Mouse (Mus musculus): Measurements from ENCODE around the gene Fbxo39.
"Not testable (repeated sequence)": the region's sequence is repeated elsewhere in the genome, so short reads cannot be mapped to it uniquely, and the experiment has no call there.

The Fbxo39 gene

DNA sequence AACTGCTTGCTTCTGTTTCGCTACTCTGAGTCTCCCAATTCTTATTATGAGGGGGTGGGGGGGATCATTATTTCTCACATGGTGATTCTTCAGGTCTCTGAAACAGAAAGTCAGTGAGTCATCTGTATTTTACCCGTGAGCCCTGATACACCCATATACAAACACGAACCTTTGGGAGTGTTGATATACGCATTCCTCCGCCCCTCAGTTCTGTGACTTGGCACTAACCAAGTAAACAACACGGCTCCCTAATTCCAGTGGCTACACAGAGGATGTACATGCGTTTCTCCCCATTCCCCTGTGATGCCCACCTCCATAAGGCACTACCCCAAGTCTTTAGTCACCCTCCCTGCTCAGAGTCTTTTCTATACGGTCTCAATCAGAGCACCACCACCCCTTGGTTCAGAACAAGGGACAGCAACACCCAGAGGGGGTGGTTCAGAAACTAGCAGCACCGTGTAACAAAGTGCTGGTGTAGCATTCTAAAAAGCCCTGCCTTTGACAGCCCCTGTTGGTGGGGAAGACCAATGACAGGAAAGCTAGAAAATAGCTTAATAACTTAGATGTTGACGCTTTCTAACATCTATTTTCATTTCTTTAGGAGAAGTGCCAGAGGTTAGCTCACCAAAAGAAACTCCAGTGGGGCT, 2.8 kb upstream of the Fbxo39 start:
- DNase-seq (ENCODE audit: low spot score in 2 of 2), result no peak

DNA sequence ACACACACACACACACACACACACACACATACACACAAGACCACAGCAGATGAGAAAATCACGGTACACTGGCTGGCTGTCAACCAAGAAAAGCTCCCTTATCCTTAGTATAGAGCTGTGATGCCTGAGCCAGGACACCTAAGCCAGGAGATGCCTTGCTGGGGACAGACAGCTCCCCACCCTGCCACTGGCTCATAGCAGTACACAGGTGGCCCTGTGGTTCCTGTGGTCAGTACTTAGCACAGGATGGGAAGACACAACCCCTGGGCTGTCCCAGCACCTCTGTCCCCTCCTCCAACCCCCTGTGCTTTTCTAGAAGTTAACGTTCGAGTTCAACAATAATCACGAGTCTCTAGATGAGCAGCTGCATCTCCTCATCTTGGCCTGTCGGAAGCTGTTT, 3.8 kb downstream of the Fbxo39 start:
- no peak for DNase-seq (ENCODE audit: low spot score in 2 of 2)

DNA sequence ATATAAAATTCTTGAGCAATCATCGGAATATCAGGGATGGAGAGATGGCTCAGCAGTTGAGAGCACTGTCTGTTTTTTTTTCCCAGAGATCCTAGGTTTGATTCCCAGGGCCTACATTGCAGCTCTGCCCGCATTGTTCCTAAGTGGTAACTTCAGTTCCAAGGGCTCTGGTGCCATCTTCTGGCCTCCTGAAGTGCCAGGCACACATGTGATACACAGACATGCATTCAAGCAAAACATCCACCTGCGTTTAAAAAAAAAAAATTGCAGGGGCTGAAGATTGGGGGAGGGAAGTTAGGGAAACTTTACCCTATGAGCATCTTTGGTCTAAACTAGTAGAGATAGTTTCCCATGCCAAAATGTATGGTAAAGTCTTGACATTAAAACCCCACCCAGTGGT, 10.2 kb downstream of the Fbxo39 start:
- DNase-seq (ENCODE audit: low spot score in 2 of 2), result no peak

DNA sequence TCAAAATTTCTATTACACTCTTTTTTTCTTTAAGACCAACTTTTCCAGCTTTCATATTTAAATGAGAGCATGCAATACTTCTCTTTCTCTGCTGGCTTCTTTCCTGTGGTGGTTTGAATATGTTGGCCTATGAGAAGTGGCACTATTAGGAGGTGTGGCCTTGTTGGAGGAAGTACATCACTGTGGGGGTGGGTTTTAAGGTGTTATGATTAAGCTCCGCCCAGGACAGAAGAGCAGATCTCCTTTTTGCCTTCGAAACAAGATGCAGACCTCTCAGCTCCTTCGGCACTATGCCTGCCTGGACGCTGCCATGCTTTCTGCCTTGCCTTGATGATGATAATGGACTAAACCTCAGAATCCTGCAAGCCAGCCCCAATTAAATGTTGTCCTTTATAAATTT, 11.5 kb downstream of the Fbxo39 start:
- no peak for DNase-seq (ENCODE audit: low spot score in 2 of 2)

DNA sequence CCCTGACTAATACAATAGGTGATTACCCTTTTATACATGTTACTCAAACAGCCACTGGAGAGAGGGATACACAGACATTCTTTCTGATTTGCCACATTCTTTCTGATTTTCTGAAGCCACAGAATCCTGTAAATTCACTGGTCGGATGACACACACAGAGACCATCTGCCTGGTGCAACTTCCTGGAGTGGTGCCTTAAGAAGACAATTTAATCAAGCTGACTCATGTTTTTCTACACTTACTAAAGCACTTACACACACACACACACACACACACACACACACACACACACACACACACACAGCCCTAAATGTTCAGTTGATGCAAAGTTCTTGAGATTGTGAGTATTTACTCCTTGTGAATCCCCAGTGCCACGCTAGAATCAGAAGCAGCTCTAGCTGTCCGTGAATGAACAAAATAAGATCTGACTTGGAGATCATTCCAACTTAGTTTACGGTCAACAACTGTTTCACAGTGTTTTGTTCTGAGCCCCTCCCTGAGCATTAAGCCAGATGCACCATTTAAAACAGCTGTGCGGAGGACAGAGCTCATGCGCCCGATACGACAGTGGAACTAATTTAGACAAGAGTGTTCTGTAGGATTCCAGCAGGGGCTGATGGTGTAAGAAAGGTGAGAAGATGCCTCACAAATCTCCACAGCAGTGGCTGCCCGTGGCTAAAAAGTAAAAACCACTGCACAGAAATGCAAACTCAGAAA, 18.9 kb downstream of the Fbxo39 start:
- no peak for DNase-seq (ENCODE audit: low spot score in 2 of 2)

DNA sequence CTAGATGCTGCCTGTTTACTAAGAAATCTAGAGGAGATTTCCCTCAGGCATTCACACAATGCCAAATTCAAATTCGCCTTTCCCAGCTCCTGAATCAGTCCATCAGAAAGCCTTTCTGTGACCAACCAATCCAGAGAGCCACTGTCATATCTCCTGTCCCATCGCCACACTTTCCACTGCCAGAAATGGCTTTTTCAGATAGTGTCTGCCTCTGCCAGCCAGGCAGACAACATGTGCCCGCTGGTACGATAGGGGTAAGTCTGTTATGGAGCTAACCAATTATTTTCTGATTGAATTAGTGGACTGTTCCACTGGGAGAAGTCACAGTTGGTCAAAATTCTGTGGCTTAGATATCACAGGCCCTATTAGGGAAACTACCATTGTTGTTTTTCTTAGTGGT, 20.4 kb downstream of the Fbxo39 start:
- DNase-seq (ENCODE audit: low spot score in 2 of 2), result no peak

DNA sequence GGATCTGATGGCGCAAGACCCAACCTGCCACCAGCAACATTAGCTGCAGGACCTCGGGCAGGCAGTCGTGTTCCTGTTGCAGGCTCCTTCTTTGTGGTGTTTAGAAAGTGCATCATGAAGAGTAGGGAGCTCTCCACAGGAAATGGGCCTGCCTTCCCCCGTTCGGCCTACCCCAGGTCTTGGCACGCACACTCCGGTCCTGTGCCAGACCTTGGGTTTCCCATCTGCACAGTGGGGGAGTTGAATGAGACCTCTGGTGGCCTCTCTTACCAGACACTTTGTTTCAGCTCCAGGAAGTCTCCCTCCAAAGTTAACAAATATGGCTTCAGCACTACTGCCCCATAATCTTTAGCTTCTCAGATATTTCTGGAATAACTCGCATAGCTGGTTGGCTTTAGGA, 22.5 kb downstream of the Fbxo39 start:
- DNase-seq (ENCODE audit: low spot score in 2 of 2), result no peak

DNA sequence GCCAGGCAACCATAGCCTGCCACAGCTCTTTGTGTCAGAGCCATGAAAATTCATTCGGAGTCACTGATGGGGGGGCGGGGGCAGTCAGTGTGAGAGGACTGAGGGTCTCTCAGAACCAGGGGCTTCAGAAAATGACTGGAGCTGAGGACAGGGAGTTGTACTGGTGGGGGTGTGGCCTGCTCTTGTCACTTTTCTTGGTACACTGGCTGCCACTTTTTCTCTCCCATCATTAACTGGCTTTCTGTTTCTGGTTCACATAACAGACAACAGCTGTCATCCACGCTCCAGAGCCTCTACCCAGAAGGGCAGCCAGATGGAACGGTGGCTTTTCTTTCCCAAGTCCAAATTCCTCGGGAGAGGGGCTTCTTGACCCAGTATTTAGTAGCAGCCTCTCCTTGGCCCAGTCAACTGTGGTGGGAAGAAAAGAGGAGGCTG, 24.2 kb downstream of the Fbxo39 start:
- no peak for DNase-seq (ENCODE audit: low spot score in 2 of 2)

DNA sequence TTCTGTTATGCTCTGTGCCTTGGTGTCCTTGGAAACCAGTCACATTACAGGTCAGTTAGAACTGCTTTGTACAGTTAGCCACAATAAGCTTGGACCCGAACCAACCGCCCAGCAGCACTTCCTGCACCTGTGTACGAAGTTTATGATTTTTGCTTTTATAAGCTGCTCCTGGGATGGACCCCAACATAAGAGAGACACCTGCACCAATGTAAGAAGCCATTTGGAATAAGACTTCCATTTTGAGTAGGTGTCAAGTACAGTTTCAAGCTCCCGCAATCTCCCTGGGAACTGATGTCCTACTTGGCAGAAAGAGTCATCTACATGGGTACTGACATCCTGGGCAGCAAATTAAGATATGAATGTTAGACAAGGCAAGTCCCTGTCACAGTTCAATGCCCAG, 25.5 kb downstream of the Fbxo39 start:
- DNase-seq (ENCODE audit: low spot score in 2 of 2), result no peak

DNA sequence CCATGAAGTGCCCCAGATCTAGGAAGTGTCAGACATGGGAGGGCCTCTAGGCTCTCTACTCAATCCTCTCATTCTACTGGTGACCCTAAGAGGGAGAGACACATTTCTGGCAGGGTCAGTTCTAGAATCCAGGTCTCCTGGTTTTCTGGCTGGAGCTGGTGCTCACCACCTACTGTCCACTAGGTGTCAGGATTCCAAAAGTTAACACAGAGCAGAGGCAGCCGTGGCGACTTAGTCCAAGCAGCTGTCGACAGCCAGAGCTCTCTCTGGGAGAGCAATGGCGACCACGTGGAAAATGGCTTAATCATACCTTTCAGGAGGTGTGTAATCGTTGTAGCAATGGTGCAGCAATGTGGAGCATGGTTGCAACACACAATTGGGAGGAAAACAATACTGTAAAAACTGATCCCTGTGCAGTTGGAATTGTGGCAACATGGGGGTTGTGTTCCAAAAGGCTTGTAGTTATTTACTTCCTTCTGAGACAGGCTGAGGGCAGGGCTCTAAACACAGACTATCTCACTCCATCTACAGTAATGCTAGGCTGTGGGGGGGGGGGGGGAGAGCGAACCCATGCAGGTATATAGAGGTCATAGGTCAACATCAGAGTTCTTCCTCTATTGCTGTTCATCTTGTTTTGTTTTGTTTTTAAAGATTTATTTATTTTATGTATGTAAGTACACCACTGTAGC, 28.4 kb downstream of the Fbxo39 start:
- DNase-seq (ENCODE audit: low spot score in 2 of 2), result peak in 1 of 2 experiments; percentile 67

DNA sequence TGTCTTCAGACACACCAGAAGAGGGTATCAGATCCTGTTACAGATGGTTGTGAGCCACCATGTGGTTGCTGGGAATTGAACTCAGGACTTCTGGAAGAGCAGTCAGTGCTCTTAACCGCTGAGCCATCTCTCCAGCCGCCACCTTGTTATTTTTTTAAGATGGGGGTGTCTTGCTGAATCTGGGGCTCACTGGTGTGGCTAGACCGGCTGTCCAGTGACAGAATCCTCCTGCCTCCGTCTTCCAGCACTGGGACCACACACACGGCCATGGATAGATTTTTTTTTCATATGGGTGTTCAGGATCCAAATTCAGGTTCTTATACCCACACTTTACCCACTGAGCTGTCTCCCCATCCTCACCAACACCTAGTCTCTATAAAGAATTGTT, 29.0 kb downstream of the Fbxo39 start:
- DNase-seq (ENCODE audit: low spot score in 2 of 2), result not testable (repeated sequence)

DNA sequence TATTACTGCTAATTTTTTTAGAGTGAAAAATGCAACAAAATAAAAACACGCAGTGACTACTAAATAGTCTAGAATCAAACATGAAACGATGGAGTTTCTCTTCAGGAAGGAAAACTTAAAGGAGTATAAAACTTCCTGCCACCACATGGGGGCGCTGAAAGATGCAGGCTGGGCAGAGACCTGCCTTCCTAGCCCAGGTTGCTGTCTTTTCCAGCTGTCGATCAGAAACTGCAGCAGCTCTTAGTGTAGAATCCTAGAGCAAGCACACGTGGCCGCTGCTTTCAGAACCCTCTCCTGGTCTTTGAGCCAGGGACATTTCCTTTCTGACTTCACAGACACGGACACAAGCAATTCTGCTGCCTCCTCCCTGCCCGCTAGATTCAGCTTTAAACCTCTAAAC, 29.7 kb downstream of the Fbxo39 start:
- peak in 1 of 2 experiments; percentile 68 for DNase-seq (ENCODE audit: low spot score in 2 of 2)

DNA sequence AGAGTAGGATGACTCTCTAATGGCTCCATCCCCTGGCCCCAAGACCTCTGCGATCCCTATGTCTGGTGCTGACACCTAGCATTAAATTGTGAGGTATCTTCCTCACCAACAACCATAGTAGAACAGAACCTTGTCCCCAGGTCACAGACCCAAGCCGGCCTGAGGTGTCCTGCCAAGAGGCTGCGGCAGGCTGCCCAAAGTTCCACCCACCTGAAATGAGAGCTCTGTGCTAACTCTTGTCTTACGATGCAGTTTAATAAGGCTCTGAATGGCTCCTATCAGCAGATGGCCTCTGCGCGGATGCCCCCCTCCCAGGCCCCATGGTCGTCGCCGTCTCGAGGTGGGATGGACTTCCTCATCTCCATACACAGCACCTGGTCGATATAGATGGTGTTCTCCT, 30.2 kb downstream of the Fbxo39 start:
- no peak for DNase-seq (ENCODE audit: low spot score in 2 of 2)

DNA sequence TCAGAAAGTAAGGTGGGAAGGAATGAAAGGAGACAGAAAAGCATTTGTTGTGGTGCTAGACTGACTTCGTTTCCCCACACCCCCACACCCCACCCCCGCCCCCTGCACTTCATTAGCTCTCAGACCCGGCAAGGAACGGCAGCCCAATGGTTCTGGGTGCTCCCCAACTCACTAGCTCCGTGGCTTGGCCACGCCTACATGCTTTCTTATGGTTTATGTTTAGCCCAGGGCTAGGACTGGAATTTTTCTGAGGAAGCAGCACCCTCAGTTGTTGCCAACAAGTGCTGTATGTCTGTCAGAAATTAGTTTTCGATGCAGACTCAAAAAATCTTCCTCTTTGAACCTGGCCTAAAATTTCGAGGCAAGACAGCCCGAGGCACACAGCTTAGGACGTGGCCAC, 34.3 kb downstream of the Fbxo39 start:
- no peak for DNase-seq (ENCODE audit: low spot score in 2 of 2)

DNA sequence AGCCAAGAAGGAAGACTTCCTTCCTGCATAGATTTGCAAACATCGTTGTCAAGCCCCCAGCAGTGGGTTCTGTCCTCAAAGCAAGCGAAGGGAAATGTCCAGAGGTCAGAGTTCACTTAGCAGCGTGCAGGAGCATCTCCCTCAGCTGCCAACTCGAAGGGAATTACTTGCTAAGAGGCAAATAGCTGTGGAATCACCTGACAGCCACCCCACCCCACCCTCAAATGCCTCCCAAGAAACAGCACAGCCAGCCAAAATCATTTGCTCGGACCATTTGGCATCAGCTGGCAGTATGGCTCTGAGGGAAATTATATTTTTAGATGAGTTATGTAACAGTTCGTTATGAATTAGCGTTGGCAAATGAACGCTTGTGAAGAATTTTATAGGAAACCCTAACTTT, 34.8 kb downstream of the Fbxo39 start:
- DNase-seq (ENCODE audit: low spot score in 2 of 2), result no peak

DNA sequence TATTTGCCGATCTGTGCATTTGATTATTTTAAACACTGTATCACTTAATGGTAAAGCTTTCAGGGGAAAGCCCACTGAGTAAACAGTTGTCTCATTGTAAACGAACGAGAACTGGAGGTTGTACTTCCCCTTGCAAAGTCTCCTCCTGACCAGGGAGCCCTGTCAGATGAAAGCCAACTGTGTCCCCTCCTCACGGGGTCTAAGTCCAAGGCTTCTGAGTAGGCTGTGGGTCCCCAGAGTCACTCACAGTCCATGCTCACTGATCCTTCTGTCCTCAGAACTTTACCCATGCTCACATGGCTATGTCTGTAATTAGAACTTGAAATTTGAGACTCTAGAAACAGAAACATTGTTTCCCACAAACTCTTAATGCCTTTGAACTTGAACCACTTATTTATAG, 35.4 kb downstream of the Fbxo39 start:
- DNase-seq (ENCODE audit: low spot score in 2 of 2), result no peak

DNA sequence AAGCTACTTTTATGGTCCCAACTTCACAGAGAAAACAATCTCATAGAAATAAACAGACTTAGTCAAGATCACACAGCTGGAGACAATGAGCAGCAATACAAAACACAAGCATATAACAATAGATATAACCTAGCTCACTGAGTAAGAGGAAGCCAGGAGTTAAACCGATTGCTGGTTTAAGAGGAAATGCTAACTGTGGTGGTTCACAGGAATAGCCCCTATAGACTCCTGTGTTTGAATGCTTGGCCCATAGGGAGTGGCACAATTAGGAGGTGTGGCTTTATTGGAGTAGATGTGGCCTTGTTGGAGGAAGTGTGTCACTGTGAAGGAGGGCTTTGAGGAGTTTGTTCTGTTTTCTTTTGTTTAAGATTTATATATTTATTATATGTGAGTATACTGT, 38.0 kb downstream of the Fbxo39 start:
- DNase-seq (ENCODE audit: low spot score in 2 of 2), result no peak

DNA sequence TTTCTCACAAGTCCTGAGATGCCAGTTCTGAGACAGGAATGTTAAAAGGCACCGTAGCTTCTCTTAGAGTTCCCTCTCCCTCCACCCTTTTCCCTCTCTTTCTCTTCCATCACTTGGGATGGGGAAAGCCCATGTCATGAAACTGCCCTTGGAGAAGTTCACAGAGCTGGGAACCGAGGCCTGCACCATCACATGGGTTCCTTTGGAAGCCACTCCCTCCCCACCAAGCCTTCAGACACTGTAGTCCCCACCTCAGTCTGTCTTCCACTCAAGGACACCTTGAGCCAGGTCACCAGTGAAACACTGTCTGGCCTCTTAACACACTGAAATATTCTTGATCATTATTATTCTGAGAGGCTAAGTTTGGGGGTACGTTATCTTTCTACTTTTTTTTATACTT, 38.9 kb downstream of the Fbxo39 start:
- no peak for DNase-seq (ENCODE audit: low spot score in 2 of 2)

DNA sequence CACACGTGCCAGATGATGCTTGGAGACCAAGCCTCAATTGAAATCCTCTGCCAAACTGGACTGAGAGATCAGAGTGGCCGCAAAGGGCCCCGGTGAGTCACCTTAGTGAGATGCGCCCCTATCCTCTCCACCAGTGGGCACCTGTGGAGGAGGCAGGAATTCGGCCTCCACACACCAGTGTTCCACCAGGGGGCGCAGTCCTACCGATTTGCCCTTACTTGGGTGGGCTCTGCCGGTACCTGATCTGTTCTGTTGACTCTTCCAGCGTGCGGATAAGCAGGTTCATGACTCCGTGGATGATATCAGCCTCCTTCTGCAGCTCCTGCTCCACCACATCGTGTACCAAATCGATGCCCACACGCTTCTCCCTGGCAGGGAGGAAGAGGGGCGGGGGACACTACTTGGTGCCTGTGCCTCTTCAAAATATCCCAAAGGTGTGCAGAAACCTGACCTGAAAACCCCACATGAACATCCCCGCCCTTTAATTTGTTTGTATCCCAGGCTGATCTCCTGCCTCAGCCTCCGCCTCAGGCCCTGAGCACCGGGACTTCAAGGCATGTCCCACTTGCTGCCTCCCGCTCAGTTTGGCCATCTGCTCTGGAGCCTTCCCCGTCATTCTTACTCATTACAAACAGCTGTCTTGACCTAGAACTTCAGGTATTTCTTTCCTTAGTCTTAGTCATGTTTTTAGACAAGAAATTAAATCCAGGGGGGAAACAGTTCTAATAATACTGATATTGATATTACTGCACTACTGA, 40.9 kb downstream of the Fbxo39 start:
- peak; percentile 53 to 82 for DNase-seq (ENCODE audit: low spot score in 2 of 2)

DNA sequence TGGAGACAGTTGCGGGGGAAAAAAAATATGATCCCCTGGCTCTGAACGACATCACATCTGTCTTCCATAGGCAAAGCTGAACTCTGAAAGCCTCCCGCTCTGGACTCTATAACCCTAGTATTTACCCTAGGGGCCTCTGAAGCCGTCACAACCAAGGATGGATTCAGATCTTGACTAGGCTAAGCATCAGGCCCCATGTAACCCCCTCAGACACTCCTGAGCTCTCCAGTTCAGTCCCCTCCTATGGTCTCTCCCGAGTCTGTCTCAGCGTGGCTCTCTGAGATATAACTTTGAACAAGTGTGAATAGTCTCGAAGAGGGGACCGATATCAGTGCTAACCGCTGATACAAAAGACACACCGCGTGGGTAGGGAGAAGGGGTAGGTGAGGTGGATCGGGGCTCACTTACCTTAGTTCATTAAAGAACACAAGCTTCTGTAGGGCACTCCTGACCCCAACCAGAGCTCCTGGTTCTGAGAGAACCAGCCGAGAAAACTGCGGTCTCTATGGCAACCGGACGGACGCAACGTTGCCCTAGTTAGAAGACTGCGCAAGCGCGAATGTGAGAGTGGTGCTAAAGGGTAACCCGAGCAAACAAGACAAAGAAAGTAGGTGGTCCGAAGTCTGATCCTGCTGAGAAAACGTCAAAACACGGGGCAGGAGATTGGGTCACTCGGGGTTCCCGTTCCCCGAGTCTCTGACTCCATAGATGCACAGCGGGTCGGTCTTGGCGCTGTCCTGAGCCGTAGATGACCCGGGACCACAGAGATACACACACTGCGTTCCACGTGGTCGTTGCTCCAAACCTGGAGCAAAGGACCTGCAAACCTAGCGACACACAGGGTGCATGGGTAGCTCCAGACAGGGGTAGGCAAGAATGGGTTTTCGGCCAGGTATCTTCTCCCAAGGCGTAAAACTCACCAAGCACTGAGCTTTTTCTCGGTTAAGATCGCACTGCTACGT, 47.4 kb downstream of the Fbxo39 start:
- peak in 1 of 2 experiments; percentile 74 for DNase-seq (ENCODE audit: low spot score in 2 of 2)

DNA sequence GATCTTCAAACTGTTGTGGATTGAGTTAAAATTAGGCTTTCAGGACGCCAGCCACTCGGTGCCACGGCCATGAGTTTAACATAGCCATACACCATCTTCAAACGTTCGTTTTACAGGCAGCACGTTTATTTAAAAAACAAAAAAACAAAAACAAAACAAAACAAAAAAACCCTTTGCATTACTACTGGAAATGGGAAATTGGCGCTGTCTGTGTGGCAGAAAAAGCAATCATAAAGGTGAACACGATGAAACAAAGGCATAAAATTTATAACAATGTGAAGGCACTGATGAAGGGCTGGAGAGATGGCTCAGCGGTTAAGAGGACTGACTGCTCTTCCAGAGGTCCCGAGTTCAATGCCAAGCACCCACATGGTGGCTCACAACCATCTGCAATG, 48.1 kb downstream of the Fbxo39 start, which contains the start of gene Tekt1:
Gene Tekt1 (minus strand): TSS at position 96 of the 395 bp plus-strand sequence.
- no peak for DNase-seq (ENCODE audit: low spot score in 2 of 2)
